Mouse (Mus musculus) intestine, embryonic 15.5 days (tissue): ENCODE results near the gene Scfd2. TPM values are rescaled to one million over a fixed set of nuclear protein-coding genes. Genes with fewer than 3 reads are reported as not detected.

Source experiments
- ATAC-seq: fragments of 200-750 bp; cut with Nextera tagmentation; 2 replicates; pipeline ENCODE4 v1.8.0; 2017; ENCODE audit warnings: moderate TSS enrichment, moderate library complexity
- H3K27ac ChIP-seq: fragments of 300-500 bp; sonication (generic); 2 replicates; pipeline ENCODE4 v1.5.1; 2015; ENCODE audit warnings: mild to moderate bottlenecking, inconsistent platforms
- H3K27me3 ChIP-seq: fragments of 300-500 bp; sonication (generic); replicated peaks from 2 replicates; pipeline ENCODE4 v1.6.1; 2015; ENCODE audit warnings: inconsistent platforms
- H3K36me3 ChIP-seq: fragments of 300-500 bp; sonication (generic); 2 replicates; pipeline ENCODE4 v1.6.1; 2015; ENCODE audit warnings: inconsistent platforms
- H3K4me1 ChIP-seq: fragments of 300-500 bp; sonication (generic); replicated peaks from 2 replicates; pipeline ENCODE4 v1.6.1; 2015; ENCODE audit warnings: inconsistent platforms
- H3K4me2 ChIP-seq: fragments of 300-500 bp; sonication (generic); replicated peaks from 2 replicates; pipeline ENCODE4 v1.6.1; 2015; ENCODE audit warnings: mild to moderate bottlenecking, inconsistent platforms
- H3K4me3 ChIP-seq: fragments of 300-500 bp; sonication (generic); replicated peaks from 2 replicates; pipeline ENCODE4 v1.5.1; 2015; ENCODE audit warnings: inconsistent platforms
- H3K9ac ChIP-seq: fragments of 300-500 bp; sonication (generic); 2 replicates; pipeline ENCODE4 v1.6.1; 2015; ENCODE audit warnings: inconsistent platforms
- H3K9me3 ChIP-seq: fragments of 300-500 bp; sonication (generic); 2 replicates; pipeline ENCODE4 v1.6.1; 2016; ENCODE audit warnings: inconsistent platforms
- WGBS: fragments of 180-500 bp; shearing (Covaris S2); methylation state at CpG from one replicate; pipeline ENCODE4 v1.1.7; 2015; 5-methylcytosine and 5-hydroxymethylcytosine counted together
- polyA plus RNA-seq: library from polyadenylated mRNA; unstranded; fragments of >200 nt; fragmentation: Nextera tagmentation; extraction: Ambion mirVana; gene quantifications from 2 replicates; pipeline ENCODE4 v1.2.1, GENCODE M21; 2015

Scfd2 gene
- polyA plus RNA-seq, 1 experiment from 2014 or later, result 17.2 TPM

DNA sequence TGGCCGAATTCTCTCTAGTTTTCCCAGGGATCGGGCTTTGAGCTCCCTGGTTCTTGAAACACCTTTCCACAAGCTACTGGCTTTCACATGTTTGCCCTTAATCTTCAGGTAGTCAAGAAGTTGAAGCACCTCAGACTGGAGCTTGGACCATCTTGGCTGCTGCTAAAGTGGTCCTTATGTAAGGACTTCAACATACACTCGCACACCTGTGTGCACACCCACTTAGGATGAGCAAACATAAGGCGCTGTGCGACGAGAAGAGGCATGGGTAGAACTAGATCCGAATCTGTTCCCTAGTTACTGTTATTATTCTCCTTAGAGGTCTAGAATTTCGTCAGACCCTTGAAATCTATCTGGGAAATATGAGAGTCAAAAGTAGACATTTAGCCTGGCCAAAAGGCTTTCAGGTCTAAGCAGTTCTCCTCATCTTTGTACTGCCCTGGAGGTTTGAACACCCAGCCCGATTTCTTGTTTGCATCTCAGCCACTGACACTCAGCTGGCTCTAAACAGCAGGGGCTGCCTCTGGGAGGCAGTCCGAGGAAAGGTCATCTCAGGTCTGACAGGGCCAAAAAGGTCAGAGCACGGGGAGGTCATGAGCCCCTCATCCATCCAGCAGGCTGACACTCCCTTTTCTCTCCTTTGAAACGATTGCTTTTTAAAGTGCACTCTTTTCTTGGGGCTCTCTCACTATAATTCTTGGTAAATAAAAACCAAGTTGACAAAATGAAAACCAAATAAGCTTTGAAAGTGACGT lies 290.5 kb downstream of the Scfd2 start:
- no peak for ATAC-seq
- H3K4me3 ChIP-seq, result no peak overlapping the region
- WGBS, result 69% methylated on average over 13 of the region's 13 CpGs
- H3K9ac ChIP-seq, result no peak overlapping the region
- no peak overlapping the region for H3K4me2 ChIP-seq
- H3K4me1 ChIP-seq, result peaks cover 17% of the 10 kb centered on the region
- no peak overlapping the region for H3K27ac ChIP-seq
- no peaks in the 10 kb centered on the region for H3K9me3 ChIP-seq
- no peaks in the 10 kb centered on the region for H3K27me3 ChIP-seq
- H3K36me3 ChIP-seq, result no peaks in the 10 kb centered on the region

- H3K4me1 ChIP-seq, result peaks cover 17% of the 10 kb centered on the region
- peak; percentile 54; the same call in 1 of the 2 replicates for ATAC-seq
- WGBS, result 45% methylated on average over 8 of the region's 8 CpGs
Measured at GRCm38 (mm10) chr5:74240298-74240697, 291.3 kb downstream of the Scfd2 start.

GRCm38 (mm10) chr5:74239369-74239768 lies 292.2 kb downstream of the Scfd2 start:
- H3K4me1 ChIP-seq, result peaks cover 17% of the 10 kb centered on the region
- no peak overlapping the region for H3K4me3 ChIP-seq
- H3K4me2 ChIP-seq, result no peak overlapping the region
- no peaks in the 10 kb centered on the region for H3K9me3 ChIP-seq
- no peaks in the 10 kb centered on the region for H3K36me3 ChIP-seq
- WGBS, result 93% methylated on average over 1 of the region's 1 CpGs
- ATAC-seq, result no peak
- H3K27ac ChIP-seq, result no peak overlapping the region
- no peaks in the 10 kb centered on the region for H3K27me3 ChIP-seq
- no peak overlapping the region for H3K9ac ChIP-seq

More at GRCm38 (mm10) chr5:74240298-74240697, 291.3 kb downstream of the Scfd2 start:
- H3K27me3 ChIP-seq, result no peaks in the 10 kb centered on the region
- H3K9me3 ChIP-seq, result no peaks in the 10 kb centered on the region
- no peak overlapping the region for H3K4me3 ChIP-seq
- H3K9ac ChIP-seq, result no peak overlapping the region
- no peak overlapping the region for H3K27ac ChIP-seq
- H3K36me3 ChIP-seq, result no peaks in the 10 kb centered on the region
- H3K4me2 ChIP-seq, result no peak overlapping the region

DNA sequence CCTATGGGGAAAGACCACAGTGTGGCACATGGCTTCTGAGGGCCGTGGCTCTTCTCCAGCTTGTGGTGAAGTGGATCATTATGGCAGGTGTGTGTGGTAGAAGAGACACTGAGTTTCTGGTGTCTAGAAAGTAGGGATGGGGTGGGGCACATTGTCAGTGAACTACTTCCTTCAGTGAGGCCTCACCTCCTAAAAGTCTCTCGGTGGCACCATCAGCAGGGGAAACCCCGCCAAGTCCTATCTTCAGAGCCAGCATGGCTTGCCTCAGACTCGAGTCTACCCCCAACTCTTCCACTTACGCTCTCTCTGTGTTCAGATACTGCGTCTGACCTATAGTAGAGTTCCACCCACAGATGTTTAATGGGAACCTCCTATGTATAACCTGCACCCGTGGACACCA lies 297.8 kb downstream of the Scfd2 start:
- no peaks in the 10 kb centered on the region for H3K36me3 ChIP-seq
- no peak overlapping the region for H3K9ac ChIP-seq
- 0 out of 2 replicates have a peak, but pooled peaks cover 4% of the 10 kb centered on the region for H3K4me1 ChIP-seq
- no peak overlapping the region for H3K27ac ChIP-seq
- no peaks in the 10 kb centered on the region for H3K9me3 ChIP-seq
- no peak overlapping the region for H3K4me2 ChIP-seq
- WGBS, result 79% methylated on average over 7 of the region's 7 CpGs
- H3K4me3 ChIP-seq, result no peak overlapping the region
- no peak for ATAC-seq
- H3K27me3 ChIP-seq, result no peaks in the 10 kb centered on the region

DNA sequence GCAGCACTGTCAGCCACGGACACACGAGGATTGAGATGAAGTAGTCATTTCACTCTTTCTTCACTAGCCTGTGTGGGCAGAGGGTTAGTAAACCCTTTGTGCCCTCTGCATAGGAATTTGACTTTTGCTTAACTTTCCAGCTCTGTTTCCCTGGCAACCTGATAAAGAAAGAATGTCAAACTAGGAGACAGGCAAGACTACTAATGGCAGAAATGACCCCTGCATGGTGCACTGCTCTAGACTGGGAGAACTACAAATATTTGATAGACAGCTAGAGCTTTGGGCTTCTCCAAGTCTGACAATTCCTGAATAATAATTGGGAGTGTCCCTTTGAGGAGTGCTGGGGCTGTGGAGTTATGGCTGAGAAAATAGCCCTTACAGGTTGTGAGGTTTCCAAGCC lies 301.0 kb downstream of the Scfd2 start:
- H3K27ac ChIP-seq, result no peak overlapping the region
- H3K9ac ChIP-seq, result no peak overlapping the region
- no peaks in the 10 kb centered on the region for H3K27me3 ChIP-seq
- 0 out of 2 replicates have a peak, but pooled peaks cover 4% of the 10 kb centered on the region for H3K4me1 ChIP-seq
- H3K4me3 ChIP-seq, result no peak overlapping the region
- no peak for ATAC-seq
- H3K9me3 ChIP-seq, result no peaks in the 10 kb centered on the region
- no peaks in the 10 kb centered on the region for H3K36me3 ChIP-seq
- 40% methylated on average over 2 of the region's 2 CpGs for WGBS
- no peak overlapping the region for H3K4me2 ChIP-seq

DNA sequence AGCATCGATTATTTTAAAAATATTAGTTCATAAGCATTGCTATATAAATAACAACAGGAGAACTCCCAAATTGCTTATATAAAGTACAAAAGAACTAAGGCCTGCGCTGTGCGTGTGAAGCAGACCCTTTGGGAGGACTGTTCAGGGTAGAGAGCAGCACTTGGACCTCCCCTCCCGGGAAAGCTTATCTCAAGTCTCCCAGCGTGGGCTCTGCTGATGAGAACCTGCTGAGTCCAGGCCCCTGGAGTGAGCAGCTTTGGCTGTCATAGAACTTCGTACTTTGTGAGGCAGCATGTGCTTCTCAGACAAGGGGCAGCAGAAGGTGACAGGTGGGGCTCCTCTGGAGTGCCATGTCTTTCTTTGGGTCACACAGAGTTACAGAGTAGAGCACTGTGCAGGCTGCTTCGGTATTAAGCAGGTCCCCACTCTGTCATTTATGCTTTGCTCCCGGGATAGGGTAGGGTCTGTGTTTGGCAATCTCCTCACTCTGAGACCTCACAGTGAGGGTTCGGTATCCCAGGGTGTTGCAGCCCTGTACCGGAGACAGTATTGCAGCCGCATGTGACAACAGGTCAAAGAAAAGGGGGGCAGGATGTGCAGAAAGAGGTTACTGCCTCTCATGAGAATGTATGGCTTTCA lies 301.7 kb downstream of the Scfd2 start:
- no peak overlapping the region for H3K4me3 ChIP-seq
- 51% methylated on average over 11 of the region's 11 CpGs for WGBS
- no peaks in the 10 kb centered on the region for H3K9me3 ChIP-seq
- H3K27ac ChIP-seq, result no peak overlapping the region
- H3K36me3 ChIP-seq, result no peaks in the 10 kb centered on the region
- 0 out of 2 replicates have a peak, but pooled peaks cover 4% of the 10 kb centered on the region for H3K4me1 ChIP-seq
- H3K27me3 ChIP-seq, result no peaks in the 10 kb centered on the region
- no peak for ATAC-seq
- no peak overlapping the region for H3K4me2 ChIP-seq
- H3K9ac ChIP-seq, result no peak overlapping the region

- H3K9me3 ChIP-seq, result no peaks in the 10 kb centered on the region
- ATAC-seq, result no peak
- WGBS, result 53% methylated on average over 1 of the region's 1 CpGs
- no peak overlapping the region for H3K4me3 ChIP-seq
- H3K27me3 ChIP-seq, result no peaks in the 10 kb centered on the region
- H3K4me2 ChIP-seq, result no peak overlapping the region
- H3K4me1 ChIP-seq, result 0 out of 2 replicates have a peak, but pooled peaks cover 4% of the 10 kb centered on the region
- no peak overlapping the region for H3K9ac ChIP-seq
- H3K36me3 ChIP-seq, result no peaks in the 10 kb centered on the region
- no peak overlapping the region for H3K27ac ChIP-seq
Measured at GRCm38 (mm10) chr5:74228938-74229337, 302.6 kb downstream of the Scfd2 start.

GRCm38 (mm10) chr5:74227352-74227751 lies 304.2 kb downstream of the Scfd2 start:
- H3K4me3 ChIP-seq, result no peak overlapping the region
- no peaks in the 10 kb centered on the region for H3K36me3 ChIP-seq
- no peak overlapping the region for H3K27ac ChIP-seq
- no peaks in the 10 kb centered on the region for H3K27me3 ChIP-seq
- no peak overlapping the region for H3K9ac ChIP-seq
- no peak overlapping the region for H3K4me2 ChIP-seq
- 91% methylated on average over 6 of the region's 6 CpGs for WGBS
- H3K4me1 ChIP-seq, result 0 out of 2 replicates have a peak, but pooled peaks cover 4% of the 10 kb centered on the region
- H3K9me3 ChIP-seq, result no peaks in the 10 kb centered on the region
- ATAC-seq, result no peak

- Histone ChIP-seq H3K27ac (no peak overlapping the region), H3K4me2 (no peak overlapping the region), H3K9me3 (no peaks in the 10 kb centered on the region), H3K9ac (no peak overlapping the region), H3K36me3 (no peaks in the 10 kb centered on the region), H3K4me1 (0 out of 2 replicates have a peak, but pooled peaks cover 4% of the 10 kb centered on the region), H3K4me3 (no peak overlapping the region), H3K27me3 (no peaks in the 10 kb centered on the region)
- no peak for ATAC-seq
- 93% methylated on average over 5 of the region's 5 CpGs for WGBS
Measured at GRCm38 (mm10) chr5:74226183-74226582, 305.4 kb downstream of the Scfd2 start.

DNA sequence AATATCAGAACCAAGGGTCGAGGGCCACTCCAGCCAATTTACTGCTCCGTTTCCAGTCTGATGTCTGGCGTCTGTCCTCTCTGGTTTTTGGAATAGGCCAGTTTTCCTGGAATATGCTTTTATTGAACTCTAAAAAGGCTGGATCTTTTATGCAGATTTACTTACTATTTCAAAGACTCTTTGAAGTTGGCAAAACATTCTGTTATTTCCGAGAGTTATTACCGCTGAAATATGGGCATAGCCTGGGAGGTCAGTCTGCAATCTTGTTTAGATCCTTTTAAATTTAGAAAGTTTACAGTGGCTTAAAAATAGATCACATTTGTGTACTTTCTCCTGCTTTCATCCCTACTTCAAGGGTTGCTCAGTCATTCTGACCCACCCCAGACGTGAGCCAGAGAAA lies 307.1 kb downstream of the Scfd2 start:
- H3K4me2 ChIP-seq, result no peak overlapping the region
- no peaks in the 10 kb centered on the region for H3K4me1 ChIP-seq
- H3K4me3 ChIP-seq, result no peak overlapping the region
- 64% methylated on average over 6 of the region's 6 CpGs for WGBS
- H3K27ac ChIP-seq, result no peak overlapping the region
- H3K9ac ChIP-seq, result no peak overlapping the region
- no peak for ATAC-seq
- H3K27me3 ChIP-seq, result no peaks in the 10 kb centered on the region
- H3K36me3 ChIP-seq, result no peaks in the 10 kb centered on the region
- no peaks in the 10 kb centered on the region for H3K9me3 ChIP-seq

DNA sequence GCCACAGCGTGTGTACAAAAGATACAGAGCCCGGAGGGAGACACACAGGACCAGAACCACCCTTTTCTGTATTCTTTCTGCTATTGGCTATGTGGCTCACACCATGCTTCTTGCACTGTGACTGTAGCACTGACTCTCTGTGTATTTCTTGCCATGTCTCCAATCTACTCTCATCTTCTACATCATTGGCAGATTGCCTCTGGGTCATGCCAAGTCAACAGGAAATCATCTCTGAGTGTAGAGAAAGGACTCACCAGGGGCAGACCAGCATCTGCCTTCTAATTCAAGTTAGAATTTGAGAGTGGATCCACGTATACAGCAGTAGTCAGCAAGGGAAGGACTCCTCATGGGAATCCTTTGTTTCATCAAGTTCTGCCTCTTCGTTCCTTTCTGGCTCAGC lies 308.9 kb downstream of the Scfd2 start:
- WGBS, result 84% methylated on average over 4 of the region's 4 CpGs
- Histone ChIP-seq H3K9me3 (no peaks in the 10 kb centered on the region), H3K36me3 (no peaks in the 10 kb centered on the region), H3K27me3 (no peaks in the 10 kb centered on the region), H3K4me2 (no peak overlapping the region), H3K4me1 (no peaks in the 10 kb centered on the region), H3K4me3 (no peak overlapping the region), H3K9ac (no peak overlapping the region), H3K27ac (no peak overlapping the region)
- no peak for ATAC-seq

DNA sequence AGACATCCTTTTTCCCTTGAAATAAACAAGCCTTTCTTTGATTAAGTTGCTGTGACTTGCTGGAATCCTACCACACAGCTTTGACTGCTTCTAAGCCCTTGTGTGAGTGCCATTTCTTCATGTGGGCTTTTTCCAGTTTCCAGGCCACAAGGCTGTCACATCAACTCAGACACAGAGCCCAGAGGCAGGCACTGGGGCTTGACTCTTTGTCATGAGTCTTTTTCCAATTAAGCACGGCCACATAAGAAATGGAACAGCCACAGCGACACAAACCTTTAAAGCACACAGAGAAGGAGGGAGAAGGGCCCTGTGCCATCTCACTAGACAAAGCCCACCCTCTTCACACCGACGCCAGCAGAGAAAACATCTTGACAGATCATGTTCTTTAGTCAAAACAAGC lies 313.0 kb downstream of the Scfd2 start:
- Histone ChIP-seq H3K27me3 (no peaks in the 10 kb centered on the region), H3K9me3 (no peaks in the 10 kb centered on the region), H3K9ac (no peak overlapping the region), H3K27ac (no peak overlapping the region), H3K36me3 (no peaks in the 10 kb centered on the region), H3K4me2 (no peak overlapping the region), H3K4me1 (peaks cover 10% of the 10 kb centered on the region), H3K4me3 (no peak overlapping the region)
- 69% methylated on average over 4 of the region's 4 CpGs for WGBS
- ATAC-seq, result no peak

GRCm38 (mm10) chr5:74215125-74215524 lies 316.4 kb downstream of the Scfd2 start:
- Histone ChIP-seq H3K9ac (no peak overlapping the region), H3K4me3 (no peak overlapping the region), H3K27ac (no peak overlapping the region), H3K27me3 (no peaks in the 10 kb centered on the region), H3K36me3 (no peaks in the 10 kb centered on the region), H3K4me2 (no peak overlapping the region), H3K4me1 (peaks cover 12% of the 10 kb centered on the region), H3K9me3 (no peaks in the 10 kb centered on the region)
- 58% methylated on average over 4 of the region's 4 CpGs for WGBS
- ATAC-seq, result no peak; the same call in 1 of the 2 replicates
